Mouse (Mus musculus): ENCODE measurements at regions not wholly inside any gene's neighbourhood (a gene's known extent, or its start where the extent isn't known, plus 50 kb on each side); places are given as distances from the start of the nearest gene placed in this dataset.

DNA sequence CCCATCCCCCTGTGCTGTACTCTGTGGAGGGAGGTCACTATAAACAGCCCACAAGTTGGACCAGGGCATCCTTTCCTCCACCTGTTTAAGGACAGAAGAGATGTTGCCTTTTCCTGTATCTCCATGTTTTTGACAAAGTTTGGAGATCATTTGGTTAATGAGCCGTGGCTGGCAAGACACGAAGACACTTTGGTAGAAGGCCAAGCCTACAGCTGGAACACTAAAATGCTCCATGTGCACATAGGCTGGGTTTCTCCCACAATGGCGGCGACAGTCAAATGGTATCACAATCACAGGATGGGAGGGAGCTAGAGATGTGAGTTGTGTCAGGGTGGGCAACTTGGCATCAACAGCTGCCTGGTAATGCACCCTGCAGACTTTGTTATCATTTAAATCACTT lies 111.9 kb upstream of the Plxnc1 start:
- WGBS: 82% methylated on average over 4 of the region's 4 CpGs
- no peak for ATAC-seq
- no peaks in the 10 kb centered on the region for H3K9me3 ChIP-seq (replicated peaks; ENCODE audit: control insufficient read depth, low read length, poor library complexity, severe bottlenecking)

DNA sequence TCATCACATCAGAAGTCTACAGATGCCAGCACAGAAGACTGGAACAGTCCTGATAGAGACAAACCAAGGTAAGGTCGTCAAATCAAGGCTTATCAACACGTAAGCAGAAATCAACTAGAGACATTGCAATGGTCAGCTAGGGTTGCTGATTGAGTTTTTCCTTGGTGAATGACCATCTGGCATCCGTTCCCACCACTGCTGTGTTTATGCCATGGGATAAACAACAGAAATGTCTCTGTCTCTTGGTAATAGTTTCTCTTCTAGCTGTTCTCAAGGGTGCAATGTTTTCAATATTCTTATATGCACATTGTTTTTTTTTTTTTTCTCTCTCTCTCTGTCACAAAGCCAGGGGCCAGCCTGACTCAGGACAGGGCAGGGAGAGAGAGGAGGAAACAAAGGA lies 110.2 kb upstream of the Plxnc1 start:
- no peak overlapping the region for H3K4me2 ChIP-seq (ENCODE audit: low read length)
- no peaks in the 10 kb centered on the region for H3K9me3 ChIP-seq (replicated peaks; ENCODE audit: control insufficient read depth, low read length, poor library complexity, severe bottlenecking)
- H3K27ac ChIP-seq (ENCODE audit: low read length): no peak overlapping the region
- H3K27me3 ChIP-seq (ENCODE audit: control insufficient read depth, insufficient read depth, low read depth, low read length): no peaks in the 10 kb centered on the region
- no peak overlapping the region for H3K4me3 ChIP-seq (ENCODE audit: low read depth, low read length)
- ATAC-seq: no peak
- no peak overlapping the region for H3K9ac ChIP-seq (ENCODE audit: low read depth, low read length)
- H3K4me1 ChIP-seq (ENCODE audit: control insufficient read depth, insufficient read depth, low read length): peaks cover 11% of the 10 kb centered on the region
- WGBS: 96% methylated on average over 3 of the region's 3 CpGs
- no peaks in the 10 kb centered on the region for H3K36me3 ChIP-seq (ENCODE audit: control insufficient read depth, insufficient read depth, low read length)

More for the DNA sequence above, 111.9 kb upstream of the Plxnc1 start:
- Histone ChIP-seq H3K36me3 (ENCODE audit: control insufficient read depth, insufficient read depth, low read length) (no peaks in the 10 kb centered on the region), H3K27me3 (ENCODE audit: control insufficient read depth, insufficient read depth, low read depth, low read length) (no peaks in the 10 kb centered on the region), H3K4me2 (ENCODE audit: low read length) (no peak overlapping the region), H3K27ac (ENCODE audit: low read length) (peak overlapping the region; percentile 24; the same call in 1 of the 2 replicates), H3K9ac (ENCODE audit: low read depth, low read length) (no peak overlapping the region), H3K4me1 (ENCODE audit: control insufficient read depth, insufficient read depth, low read length) (peaks cover 11% of the 10 kb centered on the region), H3K4me3 (ENCODE audit: low read depth, low read length) (no peak overlapping the region)

DNA sequence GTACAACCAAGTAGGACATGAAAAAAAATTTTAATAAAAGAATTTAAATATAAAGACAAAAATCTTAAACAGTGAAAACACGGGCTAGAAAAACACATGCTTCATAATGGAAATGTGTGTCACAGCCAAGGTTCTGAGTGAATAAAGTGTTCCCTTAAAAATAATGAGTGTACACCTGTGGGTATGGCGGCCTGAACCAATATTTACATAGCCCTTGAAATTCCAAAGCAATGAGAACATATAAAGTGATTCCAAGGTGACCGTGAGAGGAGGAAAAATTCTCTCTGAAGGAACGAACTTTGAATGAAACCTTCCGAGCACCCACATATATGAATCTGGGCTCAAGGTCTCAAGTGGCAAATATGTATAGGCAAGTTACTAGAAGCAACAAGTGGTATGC lies 104.2 kb upstream of the Plxnc1 start:
- no peak overlapping the region for H3K9ac ChIP-seq (ENCODE audit: low read depth, low read length)
- no peak overlapping the region for H3K4me2 ChIP-seq (ENCODE audit: low read length)
- H3K9me3 ChIP-seq (replicated peaks; ENCODE audit: control insufficient read depth, low read length, poor library complexity, severe bottlenecking): no peaks in the 10 kb centered on the region
- no peaks in the 10 kb centered on the region for H3K27me3 ChIP-seq (ENCODE audit: control insufficient read depth, insufficient read depth, low read depth, low read length)
- no peaks in the 10 kb centered on the region for H3K36me3 ChIP-seq (ENCODE audit: control insufficient read depth, insufficient read depth, low read length)
- 88% methylated on average over 5 of the region's 5 CpGs for WGBS
- ATAC-seq: no peak
- no peak overlapping the region for H3K27ac ChIP-seq (ENCODE audit: low read length)
- 0 out of 2 replicates have a peak, but pooled peaks cover 2% of the 10 kb centered on the region for H3K4me1 ChIP-seq (ENCODE audit: control insufficient read depth, insufficient read depth, low read length)
- H3K4me3 ChIP-seq (ENCODE audit: low read depth, low read length): no peak overlapping the region

DNA sequence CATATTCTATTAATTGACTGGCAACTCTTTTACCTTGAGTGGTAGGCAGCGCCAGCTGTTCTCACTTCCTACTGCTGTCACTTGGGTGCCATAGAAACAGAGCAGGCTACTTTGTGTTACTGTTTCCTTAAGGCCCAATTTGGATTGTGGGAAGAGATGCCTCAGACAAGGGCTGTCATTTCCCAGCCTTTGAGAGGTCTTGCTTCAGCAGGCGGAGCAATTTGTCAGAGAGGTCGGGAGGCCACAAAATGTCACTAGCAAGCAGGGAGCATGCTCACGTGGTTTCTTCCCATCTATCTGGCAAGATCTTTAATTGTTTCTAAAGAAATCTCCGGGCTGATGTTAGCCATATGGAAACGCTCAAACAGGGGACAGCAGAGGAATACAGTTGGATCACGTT lies 99.3 kb upstream of the Plxnc1 start:
- ATAC-seq: no peak

DNA sequence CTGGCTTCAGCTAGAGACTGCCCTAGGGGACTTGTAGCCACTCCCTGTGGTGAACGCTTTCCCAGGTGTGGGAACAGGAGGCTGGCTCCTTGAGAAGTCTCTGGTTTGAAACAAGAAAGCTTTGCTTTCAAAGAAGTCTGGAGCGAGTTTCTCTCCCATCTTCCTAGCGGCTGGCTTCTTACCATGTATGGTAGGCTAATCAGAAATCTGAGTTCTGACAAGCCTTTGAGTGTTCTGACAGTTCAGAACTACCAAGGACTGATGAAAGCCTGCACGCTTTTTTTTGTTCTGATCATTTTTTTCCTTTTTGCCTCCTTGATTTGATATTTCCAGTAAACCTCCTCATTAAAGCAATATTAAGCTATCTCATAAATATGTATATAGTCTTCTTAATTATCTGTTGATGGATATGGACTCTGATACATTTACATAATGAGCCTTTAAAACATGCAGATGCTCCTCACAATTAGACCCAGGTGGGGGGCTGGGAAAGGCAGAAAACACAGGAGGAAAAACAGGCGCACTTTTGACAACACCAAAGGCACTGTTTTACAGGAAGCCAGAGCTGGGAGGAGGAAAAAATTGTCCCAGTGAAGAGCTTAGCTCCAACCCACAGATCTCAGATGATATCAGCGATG lies 95.7 kb upstream of the Plxnc1 start:
- H3K9me3 ChIP-seq (replicated peaks; ENCODE audit: control insufficient read depth, low read length, poor library complexity, severe bottlenecking): no peaks in the 10 kb centered on the region
- no peak overlapping the region; the same call in 1 of the 2 replicates for H3K4me2 ChIP-seq (ENCODE audit: low read length)
- H3K9ac ChIP-seq (ENCODE audit: low read depth, low read length): no peak overlapping the region
- peak; percentile 66 for ATAC-seq
- H3K4me3 ChIP-seq (ENCODE audit: low read depth, low read length): no peak overlapping the region
- peak overlapping the region; percentile 78 for H3K27ac ChIP-seq (ENCODE audit: low read length)
- H3K4me1 ChIP-seq (ENCODE audit: control insufficient read depth, insufficient read depth, low read length): peaks cover 4% of the 10 kb centered on the region; the same call in 1 of the 2 replicates
- no peaks in the 10 kb centered on the region for H3K27me3 ChIP-seq (ENCODE audit: control insufficient read depth, insufficient read depth, low read depth, low read length)
- no peaks in the 10 kb centered on the region for H3K36me3 ChIP-seq (ENCODE audit: control insufficient read depth, insufficient read depth, low read length)
- 47% methylated on average over 6 of the region's 6 CpGs for WGBS

More for the DNA sequence above, 99.3 kb upstream of the Plxnc1 start:
- no peak overlapping the region for H3K4me2 ChIP-seq (ENCODE audit: low read length)
- no peaks in the 10 kb centered on the region for H3K9me3 ChIP-seq (replicated peaks; ENCODE audit: control insufficient read depth, low read length, poor library complexity, severe bottlenecking)
- no peak overlapping the region for H3K9ac ChIP-seq (ENCODE audit: low read depth, low read length)
- no peak overlapping the region for H3K4me3 ChIP-seq (ENCODE audit: low read depth, low read length)
- H3K36me3 ChIP-seq (ENCODE audit: control insufficient read depth, insufficient read depth, low read length): no peaks in the 10 kb centered on the region
- H3K27me3 ChIP-seq (ENCODE audit: control insufficient read depth, insufficient read depth, low read depth, low read length): no peaks in the 10 kb centered on the region
- 39% methylated on average over 7 of the region's 7 CpGs for WGBS
- H3K4me1 ChIP-seq (ENCODE audit: control insufficient read depth, insufficient read depth, low read length): peaks cover 4% of the 10 kb centered on the region; the same call in 1 of the 2 replicates
- H3K27ac ChIP-seq (ENCODE audit: low read length): no peak overlapping the region

DNA sequence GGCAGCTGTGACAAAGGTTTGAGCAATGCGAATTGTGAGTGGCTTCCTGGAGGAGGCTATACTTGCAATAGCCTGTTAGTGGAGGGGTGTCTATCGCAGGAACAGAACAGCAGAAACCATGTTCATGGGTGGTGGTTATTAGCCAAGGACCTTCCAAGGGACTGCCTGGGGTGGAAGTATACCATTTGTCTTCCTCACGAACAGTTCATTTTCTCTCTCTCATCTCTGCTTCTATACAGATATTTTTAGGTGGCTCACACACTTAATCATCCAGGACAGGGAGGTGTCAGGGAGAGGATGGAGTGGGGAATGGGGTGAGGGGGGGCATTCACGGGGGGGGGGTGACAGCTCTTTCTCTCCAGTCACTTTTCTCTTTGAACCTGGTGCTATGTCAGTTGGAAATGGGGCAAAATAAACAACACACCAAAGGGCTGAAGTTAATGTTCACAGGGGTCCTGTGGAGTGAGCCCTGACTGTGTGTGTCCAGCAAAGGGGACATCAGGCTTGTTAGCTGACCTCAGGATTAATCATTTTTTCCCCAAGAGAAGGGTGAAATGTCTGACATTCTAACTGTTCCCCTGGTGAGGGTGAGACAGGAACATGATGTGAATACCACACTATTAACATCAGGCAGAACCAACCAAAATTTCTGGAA lies 91.5 kb upstream of the Plxnc1 start:
- Histone ChIP-seq H3K36me3 (ENCODE audit: control insufficient read depth, insufficient read depth, low read length) (no peaks in the 10 kb centered on the region), H3K9me3 (replicated peaks; ENCODE audit: control insufficient read depth, low read length, poor library complexity, severe bottlenecking) (no peaks in the 10 kb centered on the region), H3K4me3 (ENCODE audit: low read depth, low read length) (no peak overlapping the region), H3K27ac (ENCODE audit: low read length) (no peak overlapping the region), H3K9ac (ENCODE audit: low read depth, low read length) (no peak overlapping the region), H3K4me1 (ENCODE audit: control insufficient read depth, insufficient read depth, low read length) (peaks cover 4% of the 10 kb centered on the region; the same call in 1 of the 2 replicates), H3K27me3 (ENCODE audit: control insufficient read depth, insufficient read depth, low read depth, low read length) (no peaks in the 10 kb centered on the region), H3K4me2 (ENCODE audit: low read length) (no peak overlapping the region)
- WGBS: 72% methylated on average over 4 of the region's 4 CpGs
- no peak for ATAC-seq

DNA sequence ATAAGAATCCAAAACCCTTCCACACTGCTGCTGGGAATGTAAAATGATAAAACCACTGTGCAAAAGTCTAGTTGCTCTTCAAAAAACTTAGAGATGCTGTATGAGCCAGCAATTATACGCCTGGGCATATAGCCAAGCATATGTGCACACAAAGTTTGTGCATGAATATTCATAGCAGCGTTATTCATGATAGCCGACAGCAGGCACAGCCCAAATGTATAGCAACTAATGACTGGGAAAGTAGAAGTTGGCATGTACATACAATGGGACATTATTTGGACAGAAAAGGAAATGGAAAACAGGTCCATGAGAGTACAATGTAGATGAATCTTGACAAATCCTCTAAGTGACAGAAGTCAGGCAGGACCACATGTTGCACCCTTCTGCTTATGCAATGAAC lies 90.7 kb upstream of the Plxnc1 start:
- Histone ChIP-seq H3K4me1 (ENCODE audit: control insufficient read depth, insufficient read depth, low read length) (peaks cover 4% of the 10 kb centered on the region; the same call in 1 of the 2 replicates), H3K27ac (ENCODE audit: low read length) (no peak overlapping the region), H3K36me3 (ENCODE audit: control insufficient read depth, insufficient read depth, low read length) (no peaks in the 10 kb centered on the region), H3K4me2 (ENCODE audit: low read length) (no peak overlapping the region), H3K9ac (ENCODE audit: low read depth, low read length) (no peak overlapping the region), H3K9me3 (replicated peaks; ENCODE audit: control insufficient read depth, low read length, poor library complexity, severe bottlenecking) (no peaks in the 10 kb centered on the region), H3K27me3 (ENCODE audit: control insufficient read depth, insufficient read depth, low read depth, low read length) (no peaks in the 10 kb centered on the region), H3K4me3 (ENCODE audit: low read depth, low read length) (no peak overlapping the region)
- no peak for ATAC-seq
- 53% methylated on average over 3 of the region's 3 CpGs for WGBS

DNA sequence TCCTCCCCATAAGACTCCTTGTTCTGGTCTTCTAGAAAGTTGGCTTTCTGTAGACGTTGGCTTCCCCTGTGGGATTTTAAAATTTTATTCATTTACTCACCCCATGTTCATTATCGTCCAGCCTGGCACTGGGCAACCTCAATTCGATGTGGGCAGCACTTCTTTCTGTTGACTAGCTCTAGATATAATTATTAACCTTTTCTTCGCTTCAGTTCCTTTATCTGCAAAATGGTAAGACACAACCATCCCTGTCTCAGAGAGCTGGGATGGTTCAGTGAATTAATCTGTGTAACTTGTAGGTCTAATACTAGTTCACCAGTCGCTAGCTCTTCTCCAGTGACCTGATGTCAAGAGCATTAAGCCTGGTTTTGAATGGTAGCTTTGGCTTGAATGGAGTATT lies 89.9 kb upstream of the Plxnc1 start:
- ATAC-seq: no peak
- 80% methylated on average over 5 of the region's 5 CpGs for WGBS
- Histone ChIP-seq H3K27me3 (ENCODE audit: control insufficient read depth, insufficient read depth, low read depth, low read length) (no peaks in the 10 kb centered on the region), H3K36me3 (ENCODE audit: control insufficient read depth, insufficient read depth, low read length) (no peaks in the 10 kb centered on the region), H3K4me1 (ENCODE audit: control insufficient read depth, insufficient read depth, low read length) (no peaks in the 10 kb centered on the region), H3K4me3 (ENCODE audit: low read depth, low read length) (no peak overlapping the region), H3K9ac (ENCODE audit: low read depth, low read length) (no peak overlapping the region), H3K27ac (ENCODE audit: low read length) (no peak overlapping the region), H3K4me2 (ENCODE audit: low read length) (no peak overlapping the region), H3K9me3 (replicated peaks; ENCODE audit: control insufficient read depth, low read length, poor library complexity, severe bottlenecking) (no peaks in the 10 kb centered on the region)

Data from midbrain, embryonic 16.5 days (tissue).